18 mouse cellular contexts compared by ENCODE assay signal in genomic region chr12:3291038-3291437, GRCm38 (mm10). TPM values are rescaled to one million over a fixed set of nuclear protein-coding genes. Genes with fewer than 3 reads are reported as not detected.
A peak's percentile ranks its signal among the peaks of the same experiment; 100 is the strongest.
DNase-seq lines count a peak whose midpoint lies in the region; ATAC-seq and TF ChIP-seq lines count a peak whose summit lies in the region.
"Had no signal": no experiment of that assay in that cellular context is flagged by ENCODE, and none has a peak within 500 bp of the region (broad histone marks: within the 10 kb centered on the region; RNA-seq: fewer than 3 reads in every experiment).

No protein-coding gene starts in this region.

- no peaks in the 10 kb centered on the region for H3K9me3 ChIP-seq in heart, embryonic 11.5 days (replicated peaks; ENCODE audit: control insufficient read depth, low read length)
- no peaks in the 10 kb centered on the region for H3K9me3 ChIP-seq in liver, embryonic 12.5 days (replicated peaks)
- H3K9me3 ChIP-seq: hindbrain, embryonic 15.5 days had no signal

- DNase-seq in heart, adult 11 months, result peak; percentile 68
- DNase-seq in testis, postnatal 14 days (ENCODE audit: low spot score), result no peak
- DNase-seq in frontal cortex, adult 2 months (ENCODE audit: extremely low spot score in 1 of 2, low spot score in 1 of 2), result no peak
- no peak for DNase-seq in thymus, adult 2 months
- DNase-seq: adrenal gland, postnatal 25 days; cerebellum, adult 9-11 months; embryo, embryonic 11 days; heart, postnatal 14 days; right cerebral cortex, postnatal 14 days had no signal

- no peak overlapping the region for H3K27ac ChIP-seq in heart, embryonic 11.5 days (ENCODE audit: low read depth, low read length)
- peak overlapping the region; percentile 76 for H3K27ac ChIP-seq in liver, embryonic 12.5 days
- H3K27ac ChIP-seq in thymus, adult 2 months (ENCODE audit: control insufficient read depth, insufficient read depth, low read length), result no peak overlapping the region
- H3K27ac ChIP-seq: forebrain, embryonic 15.5 days; hindbrain, embryonic 15.5 days; left cerebral cortex, adult 2 months; midbrain, embryonic 12.5 days had no signal

- TF ChIP-seq POLR2A in thymus, adult 2 months (IDR thresholded peaks at IDR 0.05; ENCODE audit: control insufficient read depth, extremely low read depth, insufficient read depth, low read length, poor library complexity), result no peak

- 88% methylated on average over 4 of the region's 4 CpGs for WGBS in heart, embryonic 11.5 days (ENCODE audit: insufficient replicate concordance)
- 43% methylated on average over 4 of the region's 4 CpGs for WGBS in liver, embryonic 12.5 days (ENCODE audit: insufficient replicate concordance)
- WGBS in thymus, adult 2 months, result 91% methylated on average over 4 of the region's 4 CpGs

- no peaks in the 10 kb centered on the region for H3K27me3 ChIP-seq in heart, embryonic 11.5 days (ENCODE audit: control insufficient read depth, insufficient read depth, low read length)
- H3K27me3 ChIP-seq in liver, embryonic 12.5 days (replicated peaks), result no peaks in the 10 kb centered on the region
- H3K27me3 ChIP-seq in thymus, adult 2 months (ENCODE audit: control insufficient read depth, insufficient read depth, low read length), result no peaks in the 10 kb centered on the region
- H3K27me3 ChIP-seq: forebrain, embryonic 15.5 days; hindbrain, embryonic 15.5 days; midbrain, embryonic 12.5 days had no signal

- peaks cover 4% of the 10 kb centered on the region; the same call in 1 of the 2 replicates for H3K4me1 ChIP-seq in heart, embryonic 11.5 days (ENCODE audit: control insufficient read depth, insufficient read depth, low read length)
- peaks cover 93% of the 10 kb centered on the region for H3K4me1 ChIP-seq in liver, embryonic 12.5 days
- no peaks in the 10 kb centered on the region for H3K4me1 ChIP-seq in thymus, adult 2 months (replicated peaks; ENCODE audit: control insufficient read depth, insufficient read depth, low read length)
- H3K4me1 ChIP-seq: forebrain, embryonic 15.5 days; midbrain, embryonic 12.5 days had no signal

- H3K9ac ChIP-seq in heart, embryonic 11.5 days (ENCODE audit: low read depth, low read length), result no peak overlapping the region
- H3K9ac ChIP-seq in liver, embryonic 12.5 days, result peak overlapping the region; percentile 22; the same call in 1 of the 2 replicates
- H3K9ac ChIP-seq: forebrain, embryonic 15.5 days; hindbrain, embryonic 15.5 days; midbrain, embryonic 12.5 days had no signal

- no peak for ATAC-seq in heart, embryonic 11.5 days (replicated peaks; ENCODE audit: insufficient number of reproducible peaks, low FRiP score, low TSS enrichment)
- ATAC-seq in common myeloid progenitor, adult 5-6 weeks (replicated peaks; ENCODE audit: low read depth, poor library complexity, severe bottlenecking), result peak; percentile 86
- peak; percentile 78 for ATAC-seq in liver, embryonic 12.5 days
- ATAC-seq in megakaryocyte-erythroid progenitor cell, adult 5-6 weeks (replicated peaks; ENCODE audit: low FRiP score, low TSS enrichment, poor library complexity, severe bottlenecking), result peak; percentile 66
- ATAC-seq: forebrain, embryonic 15.5 days had no signal

- no peak overlapping the region for H3K4me2 ChIP-seq in heart, embryonic 11.5 days
- H3K4me2 ChIP-seq in liver, embryonic 12.5 days, result peak overlapping the region; percentile 36
- H3K4me2 ChIP-seq: forebrain, embryonic 15.5 days; hindbrain, embryonic 15.5 days; midbrain, embryonic 12.5 days had no signal

- no peak overlapping the region for H3K4me3 ChIP-seq in heart, embryonic 11.5 days (ENCODE audit: low read depth, low read length)
- no peak overlapping the region for H3K4me3 ChIP-seq in liver, embryonic 12.5 days
- no peak overlapping the region for H3K4me3 ChIP-seq in thymus, adult 2 months (ENCODE audit: control insufficient read depth, insufficient read depth, low read length)
- H3K4me3 ChIP-seq: forebrain, embryonic 15.5 days; hindbrain, embryonic 15.5 days; left cerebral cortex, adult 2 months; midbrain, embryonic 12.5 days; myocyte had no signal

- 0 out of 2 replicates have a peak, but pooled peaks cover 3% of the 10 kb centered on the region for H3K36me3 ChIP-seq in heart, embryonic 11.5 days (ENCODE audit: control insufficient read depth, insufficient read depth, low read length)
- peaks cover 25% of the 10 kb centered on the region for H3K36me3 ChIP-seq in liver, embryonic 12.5 days
- H3K36me3 ChIP-seq in thymus, adult 2 months (ENCODE audit: control insufficient read depth, insufficient read depth, low read length), result peaks cover 4% of the 10 kb centered on the region; the same call in 1 of the 2 replicates

- no peak for TF ChIP-seq CTCF in thymus, adult 2 months (IDR thresholded peaks at IDR 0.05; ENCODE audit: borderline replicate concordance, control insufficient read depth, extremely low read depth, insufficient read depth, low read length, poor library complexity)

RNA-seq across cellular contexts. Expression of gene Rab10, which starts 18.7 kb away (rescaled TPM):
- 68.9 and 70.6 TPM in 2 replicates for polyA plus RNA-seq in heart, embryonic 11.5 days (2014; fragmentation: Nextera tagmentation; extraction: Ambion mirVana)
- total RNA-seq in common myeloid progenitor, adult 5-6 weeks (2017), result 138 and 146 TPM in 2 replicates
- polyA plus RNA-seq in liver, embryonic 12.5 days (2016; fragmentation: Nextera tagmentation; extraction: Ambion mirVana), result 79.4 and 80.8 TPM in 2 replicates
- total RNA-seq in megakaryocyte-erythroid progenitor cell, adult 5-6 weeks (2014; fragmentation: Nextera tagmentation), result 71.0 and 79.4 TPM in 2 replicates
- total RNA-seq in megakaryocyte-erythroid progenitor cell, adult 5-6 weeks (2017), result 114 and 151 TPM in 2 replicates
- 96.3 and 105 TPM in 2 replicates for polyA plus RNA-seq in frontal cortex, adult 2 months (2012; rRNA removed)
- polyA plus RNA-seq in thymus, adult 2 months (2012; rRNA removed), result 37.8 and 44.0 TPM in 2 replicates
